Mouse (Mus musculus): Measurements from ENCODE around the gene Vmp1.

Vmp1 gene

DNA sequence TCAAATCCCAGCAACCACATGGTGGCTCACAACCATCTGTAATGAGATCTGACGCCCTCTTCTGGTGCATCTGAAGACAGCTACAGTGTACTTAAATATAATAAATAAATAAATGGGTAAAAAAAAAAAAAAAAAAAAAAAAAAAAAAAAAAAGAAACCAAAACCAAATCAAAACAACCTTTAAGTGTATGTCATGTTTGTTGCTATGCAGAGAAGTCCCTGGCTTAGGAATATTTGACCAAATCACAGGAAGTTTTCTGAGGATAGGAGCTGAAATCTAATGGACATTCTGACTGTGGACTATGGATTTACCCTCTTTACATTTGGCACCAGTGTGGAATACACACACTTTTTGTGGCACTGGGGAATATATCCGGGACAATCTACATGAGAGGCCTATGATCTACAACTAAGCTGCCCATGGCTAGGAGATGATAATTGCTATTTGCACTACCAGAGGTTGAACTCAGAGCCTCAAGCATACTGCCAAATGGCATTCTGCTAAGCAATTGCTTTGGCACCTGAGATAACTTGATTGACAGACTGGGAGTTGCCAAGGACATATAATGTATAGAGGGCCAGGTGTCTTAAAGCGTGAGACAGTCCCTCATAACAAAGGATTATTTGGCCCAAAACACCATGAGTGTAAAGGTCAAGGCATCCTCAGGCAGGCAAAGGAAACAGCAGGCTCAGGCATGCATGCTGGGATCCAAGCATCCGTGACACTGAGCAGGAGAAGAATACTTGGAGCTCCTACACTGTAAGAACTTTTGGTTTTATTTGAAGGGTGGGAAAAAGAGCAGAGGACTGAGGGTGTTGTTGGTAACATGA, 84.0 kb downstream of the Vmp1 start:
- no peak for DNase-seq (ENCODE audit: low spot score)

DNA sequence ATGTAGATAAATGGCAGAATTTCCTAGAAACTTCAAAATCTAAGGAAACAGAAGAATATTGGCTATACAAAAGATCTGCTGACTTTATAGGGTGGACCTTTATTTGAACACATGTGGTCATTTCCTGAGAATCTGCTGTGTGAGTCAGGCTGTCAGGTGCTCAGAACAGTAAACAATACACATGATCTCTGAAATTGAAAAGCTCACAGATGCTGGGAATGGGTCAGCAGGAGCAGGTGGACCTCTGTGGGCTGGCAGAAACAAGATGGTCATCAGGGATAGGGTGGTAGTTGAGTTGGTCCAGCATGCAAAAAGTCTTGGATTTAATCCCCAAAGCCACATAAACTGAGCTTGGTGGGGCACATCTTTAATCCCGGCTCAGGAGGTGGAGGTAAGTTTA, 85.1 kb downstream of the Vmp1 start:
- no peak for DNase-seq (ENCODE audit: low spot score)

DNA sequence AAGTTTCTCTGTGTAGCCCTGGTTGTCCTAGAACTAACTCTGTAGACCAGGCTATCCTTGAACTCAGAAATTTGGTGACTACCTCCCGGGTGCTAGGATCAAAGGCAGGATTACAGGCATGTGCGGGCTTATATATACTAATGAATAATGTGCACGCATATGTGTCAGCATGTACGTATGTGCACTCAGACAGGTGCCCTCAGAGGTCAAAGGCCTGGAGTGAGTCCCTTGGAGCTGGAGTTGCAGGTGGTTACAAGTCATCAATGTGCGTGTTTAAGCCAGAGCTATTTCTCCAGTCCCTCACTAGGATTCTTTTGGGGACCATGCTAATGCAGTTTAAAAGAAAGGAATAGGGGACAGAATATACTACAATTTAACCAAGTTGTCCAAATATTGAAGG, 85.5 kb downstream of the Vmp1 start:
- no peak for DNase-seq (ENCODE audit: low spot score)

DNA sequence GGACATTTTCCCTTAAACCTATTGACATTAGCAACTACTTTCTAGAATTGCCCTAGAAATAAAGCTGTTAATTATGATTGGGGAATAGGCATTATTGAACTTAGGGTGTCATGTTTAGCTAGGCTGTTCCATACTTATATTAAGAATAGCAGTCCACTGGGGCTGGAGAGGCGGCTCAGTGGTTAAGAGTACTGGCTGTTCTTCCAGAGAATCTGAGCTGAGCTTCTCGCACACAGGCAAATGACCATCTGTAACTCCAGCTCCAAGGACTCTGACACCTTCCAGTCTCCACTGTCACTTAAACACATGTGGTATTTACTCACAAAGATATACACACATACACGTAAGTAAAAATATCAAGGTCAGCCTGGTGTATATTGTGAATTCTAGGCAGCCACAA, 86.7 kb downstream of the Vmp1 start:
- no peak for DNase-seq (ENCODE audit: low spot score)

DNA sequence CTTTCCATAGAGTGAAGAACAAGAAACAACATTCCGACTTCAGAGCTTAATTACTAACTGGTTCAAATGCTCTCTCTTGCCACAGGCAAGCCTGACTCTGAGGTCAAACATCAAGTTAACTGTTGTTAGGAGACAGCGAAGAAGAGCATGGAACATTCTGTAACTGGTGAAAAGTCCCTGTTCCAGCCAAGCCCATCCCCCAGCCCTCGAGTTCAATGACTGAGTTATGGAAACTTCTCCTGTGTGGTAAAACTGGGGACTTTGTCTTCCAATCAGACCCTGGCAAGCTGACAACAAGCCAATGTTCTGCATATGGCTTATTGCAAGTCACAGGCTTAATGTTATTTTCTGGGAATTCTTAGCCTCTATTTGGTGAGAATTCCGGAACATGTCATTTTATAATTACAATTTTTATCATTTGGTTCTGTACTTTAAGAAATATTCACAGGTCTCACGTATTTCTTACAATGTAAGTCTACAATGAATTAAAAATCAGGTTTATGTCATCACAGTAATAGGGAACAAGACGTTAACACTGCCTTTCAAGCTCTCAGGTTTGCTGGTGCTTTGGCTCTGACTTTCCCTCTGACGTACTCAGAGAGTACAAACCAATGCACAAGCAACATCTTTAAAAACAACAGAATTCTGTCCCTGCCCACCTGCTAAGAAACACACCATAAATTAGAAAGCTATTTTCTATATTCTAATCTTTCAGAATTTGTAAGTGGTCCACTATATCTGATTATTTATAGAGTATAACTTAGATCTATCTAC, 87.3 kb downstream of the Vmp1 start:
- DNase-seq (ENCODE audit: low spot score): no peak

DNA sequence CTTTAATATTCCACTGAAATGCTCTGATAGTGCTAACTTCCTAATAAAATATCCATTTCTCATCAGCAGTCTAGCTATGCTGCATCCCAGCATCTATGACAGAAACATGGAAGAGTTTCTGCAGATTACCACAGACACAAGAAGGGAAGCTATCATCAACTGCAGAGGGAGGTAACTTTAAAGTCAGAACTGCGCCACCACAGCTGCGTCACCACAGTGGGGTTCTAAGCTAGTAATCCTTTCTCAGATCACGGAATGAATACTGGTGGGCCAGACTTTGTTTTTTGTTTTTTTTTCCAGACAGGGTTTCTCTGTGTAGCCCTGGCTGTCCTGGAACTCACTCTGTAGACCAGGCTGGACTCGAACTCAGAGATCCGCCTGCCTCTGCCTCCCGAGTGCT, 88.3 kb downstream of the Vmp1 start:
- no peak for DNase-seq (ENCODE audit: low spot score)

DNA sequence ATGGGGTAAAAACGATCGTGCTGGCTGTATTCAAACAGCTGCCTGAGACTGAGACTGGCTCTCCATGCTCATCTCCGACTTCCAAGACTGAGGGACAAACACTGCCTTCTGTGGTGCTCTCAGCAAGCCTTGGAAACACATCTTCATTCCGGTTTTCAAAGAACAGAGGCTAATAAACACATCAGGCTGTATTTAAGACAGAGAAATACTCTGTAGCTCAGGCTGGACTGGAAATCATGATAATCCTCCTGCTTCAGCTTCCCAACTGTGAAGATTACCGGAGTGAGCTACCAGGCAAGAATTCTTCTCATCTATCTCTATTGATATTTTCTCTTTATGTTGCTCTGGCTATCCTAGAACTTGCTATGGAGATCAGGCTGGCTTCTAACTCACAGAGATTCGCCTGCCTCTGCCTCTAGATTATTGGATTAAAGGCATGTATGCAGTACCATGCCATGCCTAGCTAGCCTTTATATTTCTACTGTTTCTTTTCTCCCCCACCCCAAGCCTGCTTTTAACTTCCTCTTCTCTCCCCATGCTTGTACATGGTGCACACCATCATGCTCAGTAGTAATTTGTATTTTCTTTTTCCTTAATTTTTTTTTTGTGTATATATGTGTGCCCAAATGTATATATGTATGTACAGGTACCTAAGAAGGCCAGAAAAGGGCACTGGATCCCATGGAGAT, 89.3 kb downstream of the Vmp1 start:
- no peak for DNase-seq (ENCODE audit: low spot score)

DNA sequence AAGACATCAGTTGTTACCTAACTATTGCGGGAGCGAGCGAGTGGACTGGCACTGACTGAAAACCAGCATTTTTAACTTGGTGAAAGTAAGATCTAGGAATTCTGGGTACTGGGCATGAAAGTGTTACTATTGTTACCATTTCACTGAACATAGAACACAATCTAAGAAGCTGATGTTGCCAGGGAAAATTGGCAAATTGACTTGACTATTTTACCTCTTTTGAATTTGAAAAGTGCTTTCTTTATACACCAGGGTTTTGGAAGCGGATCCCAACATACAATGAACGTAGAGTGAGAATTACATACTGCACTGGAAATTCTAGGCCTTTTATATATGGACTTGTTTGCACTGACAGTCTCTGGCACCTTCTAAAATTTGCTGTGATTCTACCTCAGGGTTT, 90.2 kb downstream of the Vmp1 start:
- no peak for DNase-seq (ENCODE audit: low spot score)

DNA sequence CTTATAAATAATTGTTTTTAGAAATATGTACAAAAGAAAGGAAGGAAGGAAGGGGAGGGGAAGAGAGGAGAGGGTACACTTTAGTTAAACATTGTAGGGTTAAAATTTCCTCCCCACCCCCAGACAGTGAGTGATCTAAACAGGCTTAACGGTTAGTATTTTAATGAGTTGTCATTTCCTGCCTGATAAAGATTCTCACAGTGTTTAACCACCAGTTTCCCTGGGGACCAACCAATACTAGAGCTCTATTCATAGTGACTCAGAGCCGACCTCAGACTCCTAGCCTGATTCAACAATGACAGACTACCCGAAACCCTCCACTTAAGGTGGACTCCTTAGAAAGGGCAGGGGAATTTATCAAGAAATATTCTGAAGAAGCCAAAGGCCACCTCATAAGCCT, 90.6 kb downstream of the Vmp1 start:
- DNase-seq (ENCODE audit: low spot score): no peak

DNA sequence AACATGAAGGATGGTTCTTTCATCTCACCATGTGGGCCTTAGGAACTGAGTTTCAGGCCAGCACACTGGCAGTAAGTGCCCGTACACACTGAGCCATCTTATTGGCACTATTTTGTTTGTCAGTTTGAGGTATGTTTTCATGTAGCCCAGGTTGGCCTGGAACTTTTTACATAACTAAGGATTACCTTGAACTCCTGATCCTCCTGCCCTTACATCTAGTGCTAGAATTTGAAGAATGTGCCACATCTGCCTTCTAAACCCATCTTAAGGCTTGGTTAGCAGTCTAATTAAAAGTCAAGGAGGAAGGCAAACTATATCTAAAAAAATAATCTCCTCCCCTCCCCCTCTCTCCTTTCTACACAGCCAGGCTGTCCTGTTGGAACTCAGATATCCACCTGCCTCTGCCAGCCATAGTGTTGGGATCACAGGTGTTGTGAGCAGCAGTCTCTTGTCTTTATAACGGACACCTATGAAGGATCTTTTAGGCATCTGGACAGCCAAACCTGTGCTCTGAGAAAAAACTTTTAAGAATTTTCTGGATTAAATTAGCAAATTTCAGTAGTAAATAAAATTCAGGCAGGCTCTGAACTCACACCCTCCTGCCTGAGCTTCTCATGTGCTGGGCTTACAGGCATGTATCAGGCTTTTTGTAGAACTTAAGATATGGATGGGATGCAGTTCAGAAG, 91.6 kb downstream of the Vmp1 start:
- DNase-seq (ENCODE audit: low spot score): no peak

DNA sequence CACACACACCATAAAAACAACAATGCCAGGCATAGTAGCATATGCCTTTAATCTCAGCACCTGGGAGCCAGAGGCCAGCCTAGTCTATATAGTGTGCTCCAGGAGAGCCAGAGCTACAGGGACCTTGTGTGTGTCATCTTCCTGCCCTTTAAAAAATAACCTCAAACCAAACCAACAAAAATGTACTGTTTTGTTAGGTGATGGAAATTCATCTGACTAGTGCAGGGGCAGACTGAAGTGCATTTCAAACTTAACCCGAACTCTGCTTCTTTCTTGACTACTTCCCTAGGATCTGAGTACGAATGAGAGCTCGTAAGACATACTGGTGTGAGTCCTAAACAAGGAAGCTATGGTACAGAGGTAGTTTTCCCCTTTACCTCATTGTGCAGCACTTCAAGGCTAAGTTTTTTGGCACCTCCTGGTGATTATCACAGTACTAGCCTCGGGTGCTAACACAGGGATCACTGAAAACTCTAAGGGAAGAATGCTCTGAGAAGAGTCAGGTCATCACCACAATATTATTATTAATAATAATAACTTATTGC, 92.3 kb downstream of the Vmp1 start:
- no peak for DNase-seq (ENCODE audit: low spot score)

DNA sequence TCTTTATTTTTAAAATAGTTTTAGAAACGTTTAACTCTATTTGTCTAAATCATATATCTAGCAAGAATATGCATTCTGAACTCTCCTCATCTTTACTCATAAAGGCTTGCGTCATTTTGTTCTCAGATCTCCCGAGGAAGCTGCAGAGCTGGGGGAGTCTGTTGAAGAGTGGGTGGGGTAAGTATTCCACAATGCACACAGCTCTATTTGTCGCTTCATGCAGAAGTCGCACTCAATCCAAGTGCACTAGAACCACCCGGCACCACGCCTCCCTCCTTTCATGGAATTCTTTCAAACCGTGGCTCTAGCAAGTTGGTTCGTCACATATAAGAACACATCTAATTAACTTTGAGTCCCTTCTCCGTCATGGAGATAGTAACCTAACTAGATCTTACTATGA, 93.1 kb downstream of the Vmp1 start:
- DNase-seq (ENCODE audit: low spot score): no peak

DNA sequence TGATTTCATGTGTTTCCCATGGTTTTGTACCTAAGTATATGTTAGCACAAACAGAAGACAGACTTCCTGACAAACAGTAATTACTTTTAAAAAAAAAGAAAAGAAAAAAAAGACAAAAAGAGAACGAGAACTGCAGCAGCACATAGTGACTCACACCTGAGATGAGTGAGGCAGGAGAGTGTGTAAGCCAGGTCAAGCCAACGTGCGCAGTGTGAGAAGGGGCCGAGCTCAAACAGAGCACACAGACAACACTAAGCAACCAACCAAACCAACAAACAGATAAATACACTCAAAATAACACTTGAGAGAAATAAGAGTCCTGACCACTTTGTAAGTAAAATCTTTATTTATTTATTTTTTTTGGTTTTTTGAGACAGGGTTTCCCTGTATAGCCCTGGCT, 93.6 kb downstream of the Vmp1 start:
- DNase-seq (ENCODE audit: low spot score): no peak

DNA sequence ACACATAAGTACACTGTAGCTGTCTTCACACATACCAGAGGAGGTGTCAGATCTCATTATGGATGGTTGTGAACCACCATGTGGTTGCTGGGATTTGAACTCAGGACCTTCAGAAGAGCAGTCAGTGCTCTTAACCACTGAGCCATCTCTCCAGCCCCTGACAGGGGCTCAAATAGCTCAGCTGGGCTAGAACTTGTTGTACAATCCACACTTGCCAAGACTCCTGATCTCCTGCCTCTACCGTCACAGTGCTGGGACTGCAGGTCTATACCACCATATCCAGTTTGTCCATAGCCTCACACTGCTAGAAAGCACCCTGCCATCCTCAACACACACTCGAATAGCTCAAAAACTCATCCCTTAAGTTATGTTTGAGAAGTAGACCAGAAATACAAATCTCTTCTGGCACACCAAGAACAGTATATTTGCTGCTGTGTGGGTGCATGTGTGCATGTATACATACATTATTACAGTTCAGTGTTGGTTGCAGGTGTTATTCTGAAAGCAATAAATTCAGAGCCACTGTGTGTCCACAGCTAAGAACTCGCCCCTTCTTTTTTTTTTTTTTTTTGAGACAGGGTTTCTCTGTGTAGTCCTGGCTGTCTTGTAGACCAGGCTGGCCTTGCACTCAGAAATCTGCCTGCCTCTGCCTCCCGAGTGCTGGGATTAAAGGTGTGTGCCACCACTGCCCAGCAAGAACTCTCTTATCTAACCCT, 94.9 kb downstream of the Vmp1 start:
- no peak for DNase-seq (ENCODE audit: low spot score)

DNA sequence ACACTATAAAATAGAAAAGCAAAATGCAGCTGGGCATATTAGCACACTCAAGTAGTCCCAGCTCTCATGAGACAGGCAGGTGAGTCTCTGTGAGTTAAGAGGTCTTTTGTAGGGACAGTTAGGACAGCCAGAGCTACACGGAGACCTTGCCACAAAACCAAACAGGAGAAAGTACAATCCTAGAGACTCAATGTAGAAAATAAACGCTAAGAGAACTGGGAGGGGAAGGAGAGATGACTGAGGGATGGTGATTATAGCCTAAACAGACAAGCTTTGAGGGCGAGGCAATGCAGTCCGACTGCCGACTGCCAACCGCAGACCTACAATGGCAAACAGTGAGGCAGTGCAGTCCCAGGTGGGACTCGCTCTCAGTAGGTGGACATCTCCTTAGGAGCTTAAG, 95.8 kb downstream of the Vmp1 start:
- DNase-seq (ENCODE audit: low spot score): no peak

DNA sequence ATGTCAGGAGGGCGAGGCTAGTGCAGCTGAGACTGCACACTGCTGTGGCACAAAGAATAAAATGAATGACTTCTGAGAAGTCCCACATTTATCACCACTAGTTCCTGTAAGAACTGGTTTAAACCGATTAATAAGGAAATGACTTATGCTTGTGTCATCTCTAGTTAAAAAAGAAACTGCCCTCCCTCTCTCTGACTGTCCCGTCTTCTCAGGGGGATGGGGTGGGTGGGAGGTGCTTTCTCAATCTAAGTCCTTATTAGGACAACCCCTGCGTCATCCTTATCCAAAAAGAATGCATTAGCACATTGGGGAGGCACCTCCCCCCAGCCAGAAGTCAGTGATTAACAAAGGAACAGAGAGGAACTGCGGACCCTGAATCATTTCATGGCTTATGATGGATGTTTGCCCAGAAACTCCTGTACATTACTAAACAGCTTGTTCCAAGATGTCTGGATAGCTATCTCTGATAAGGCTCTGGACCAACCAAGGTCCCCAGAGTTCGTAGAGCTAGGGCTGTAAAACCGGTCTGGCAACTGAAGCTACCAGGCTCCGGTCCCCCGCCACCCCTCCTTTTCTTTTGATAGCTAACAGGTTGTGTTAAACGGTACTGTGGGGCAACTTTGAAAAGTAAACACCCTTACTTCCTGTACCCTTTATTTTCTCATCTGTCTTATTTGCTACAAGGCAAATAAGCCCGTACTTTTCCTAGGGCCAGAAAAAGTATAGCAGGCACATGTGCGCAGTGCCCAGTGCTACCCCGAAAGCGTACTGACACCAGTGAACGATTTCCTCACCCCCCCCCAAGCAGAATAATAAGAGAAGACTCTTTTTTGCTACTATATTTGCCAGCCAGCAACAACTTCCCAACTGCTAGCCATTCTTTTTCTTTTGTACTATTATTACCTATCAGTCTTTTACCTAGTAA, 96.5 kb downstream of the Vmp1 start:
- no peak for DNase-seq (ENCODE audit: low spot score)

DNA sequence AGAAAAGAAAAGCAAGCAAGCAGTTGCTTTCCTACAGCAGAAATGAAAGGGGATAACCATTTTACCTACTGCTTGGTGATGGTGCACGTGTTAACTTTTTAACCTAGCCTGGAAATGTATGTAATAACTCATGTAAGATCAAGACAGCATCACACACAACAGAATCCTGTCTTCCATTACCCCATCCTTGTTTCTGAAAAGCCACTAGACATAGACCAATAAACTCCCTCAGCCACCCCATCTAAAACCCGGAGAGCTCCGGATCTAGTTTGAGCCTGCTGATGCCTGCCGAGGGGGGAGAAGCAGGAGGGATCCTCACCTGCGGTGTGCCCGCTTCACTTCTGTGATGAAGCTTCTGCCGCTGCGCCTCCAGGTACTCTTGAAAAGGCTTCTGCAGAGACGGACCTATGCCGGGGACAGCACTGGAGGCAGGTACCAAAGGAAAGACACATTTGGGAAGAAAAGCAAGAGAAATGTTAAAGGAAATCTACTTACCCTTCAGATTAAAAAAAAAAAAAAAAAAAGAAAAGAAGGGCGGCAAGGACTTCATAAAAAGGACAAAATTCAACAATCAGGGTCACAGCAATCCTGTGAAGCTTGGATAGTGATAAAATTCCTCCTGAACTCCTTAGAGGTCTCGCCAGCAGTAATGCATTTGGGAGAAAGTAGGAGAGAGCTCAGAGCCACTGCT, 97.3 kb downstream of the Vmp1 start:
- no peak for DNase-seq (ENCODE audit: low spot score)

DNA sequence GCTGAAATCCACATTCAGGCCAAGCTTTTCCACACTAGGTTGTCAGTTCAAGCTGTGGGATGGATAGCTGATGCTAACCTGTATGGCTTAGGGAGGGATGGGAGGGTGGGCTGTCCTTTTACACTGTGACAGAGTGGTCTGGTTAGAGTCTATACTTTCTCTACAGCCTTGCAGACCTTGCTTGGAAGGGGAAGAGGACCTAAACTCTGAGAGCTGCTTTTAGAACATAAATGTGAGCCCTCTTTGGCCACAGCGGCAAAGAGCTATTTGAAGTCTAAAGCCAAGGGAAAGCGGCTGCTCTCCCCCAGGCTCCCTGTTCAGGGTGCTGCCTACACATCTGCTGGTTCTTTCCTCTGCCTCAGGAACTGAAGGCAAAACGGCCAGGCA, 98.0 kb downstream of the Vmp1 start:
- no peak for DNase-seq (ENCODE audit: low spot score)

DNA sequence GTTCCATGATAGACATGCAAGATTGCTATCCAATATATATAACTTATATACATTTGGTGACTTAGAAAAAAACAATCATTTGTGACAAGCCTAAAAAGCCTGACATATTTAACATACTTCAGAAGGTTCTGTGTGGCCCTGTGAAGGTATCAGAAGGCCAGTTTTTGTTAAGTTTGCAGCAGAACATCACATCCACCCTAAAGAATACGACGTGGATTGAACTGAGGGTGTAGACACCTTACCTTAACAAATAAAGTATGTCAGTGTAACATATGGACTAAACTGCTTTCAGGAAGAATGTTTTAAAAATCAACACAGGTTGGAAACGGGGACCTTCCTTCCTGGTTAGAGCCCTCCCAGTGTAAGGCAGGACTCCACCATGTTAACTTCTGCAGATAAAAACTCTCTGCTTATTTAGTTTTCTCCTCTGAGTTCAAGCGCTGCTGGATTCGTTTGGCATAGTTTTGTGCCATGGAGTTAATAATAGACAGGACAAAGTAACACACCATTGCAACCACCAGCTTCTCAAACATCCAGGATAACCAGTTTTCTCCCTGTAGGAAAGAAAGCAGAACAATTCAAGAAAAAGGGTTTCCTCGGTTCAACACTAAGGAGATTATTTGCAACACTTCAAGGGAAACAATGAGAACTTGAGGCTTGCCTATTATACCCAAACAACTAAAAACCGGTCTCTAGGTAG, 98.6 kb downstream of the Vmp1 start:
- no peak for DNase-seq (ENCODE audit: low spot score)
